Mouse (Mus musculus): ENCODE measurements around the gene Zfp873.
"Not testable (repeated sequence)": the region's sequence is repeated elsewhere in the genome, so short reads cannot be mapped to it uniquely, and the experiment has no call there.

Zfp873 gene

DNA sequence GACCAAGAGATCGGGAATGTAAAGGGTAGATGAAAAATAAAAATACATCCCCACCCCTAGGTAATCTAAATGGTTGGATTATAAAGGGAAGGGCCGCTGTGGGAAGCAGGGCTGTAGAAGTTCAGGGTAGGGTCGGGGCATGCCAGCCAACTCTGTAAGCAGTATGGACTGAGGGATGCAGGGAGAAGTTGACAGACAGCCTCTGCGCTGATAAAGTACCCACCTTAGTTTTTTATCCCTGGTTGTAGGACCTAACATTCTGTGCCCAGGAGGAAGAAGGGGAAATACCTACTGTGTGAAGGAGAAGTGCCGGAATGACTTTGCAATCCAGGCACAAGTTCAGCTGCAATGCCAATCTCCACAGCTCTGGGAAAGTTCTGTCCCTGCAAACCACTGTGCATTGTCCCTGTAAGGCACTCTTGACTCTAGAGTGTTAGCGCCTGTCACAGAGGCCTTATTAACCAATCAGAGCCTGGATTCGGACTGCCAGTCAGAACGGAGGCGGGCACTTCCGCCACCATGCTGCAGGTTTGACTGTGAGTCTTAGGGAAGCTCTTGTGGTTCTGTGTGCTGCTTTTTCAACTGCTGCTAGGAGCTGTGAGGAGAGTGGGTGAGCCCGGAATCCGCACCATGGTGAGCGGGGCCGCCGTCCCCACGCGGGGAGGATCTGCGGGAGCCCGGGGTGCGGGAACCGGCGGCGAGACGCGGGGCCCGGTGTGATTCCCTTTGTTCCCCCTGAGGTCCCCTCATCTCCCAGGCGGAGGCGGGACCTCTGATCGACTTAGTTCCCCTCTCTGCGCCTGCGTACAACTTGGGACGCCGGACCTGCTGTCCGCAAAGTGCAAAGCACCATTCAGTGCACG, at the start of gene Zfp873:
Gene Zfp873, plus strand, starts transcription at position 527 of the 863 bp plus-strand sequence.
- peak; percentile 91 to 92 for DNase-seq (ENCODE audit: low spot score in 2 of 2)

DNA sequence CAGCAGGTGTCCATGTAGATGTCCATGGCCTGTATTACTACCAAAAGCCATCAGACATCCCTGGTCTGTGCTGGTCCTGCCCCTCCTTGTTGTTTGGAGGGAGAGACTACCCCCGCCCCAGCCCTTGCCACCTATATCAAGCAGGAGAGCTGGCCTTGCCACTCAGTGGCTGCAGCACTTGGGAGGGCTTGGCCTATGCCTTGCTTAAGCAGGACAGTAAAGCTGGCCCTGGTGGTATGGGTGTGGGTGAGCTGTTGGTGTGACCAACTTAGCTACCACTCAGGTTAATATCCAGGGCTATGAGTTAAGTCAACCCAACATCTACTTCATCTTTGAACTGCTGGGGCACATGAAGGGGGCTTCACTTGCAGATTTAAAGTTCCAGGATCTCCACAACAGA, 44.7 kb upstream of the Zfp873 start:
- DNase-seq (ENCODE audit: low spot score in 2 of 2): not testable (repeated sequence)

DNA sequence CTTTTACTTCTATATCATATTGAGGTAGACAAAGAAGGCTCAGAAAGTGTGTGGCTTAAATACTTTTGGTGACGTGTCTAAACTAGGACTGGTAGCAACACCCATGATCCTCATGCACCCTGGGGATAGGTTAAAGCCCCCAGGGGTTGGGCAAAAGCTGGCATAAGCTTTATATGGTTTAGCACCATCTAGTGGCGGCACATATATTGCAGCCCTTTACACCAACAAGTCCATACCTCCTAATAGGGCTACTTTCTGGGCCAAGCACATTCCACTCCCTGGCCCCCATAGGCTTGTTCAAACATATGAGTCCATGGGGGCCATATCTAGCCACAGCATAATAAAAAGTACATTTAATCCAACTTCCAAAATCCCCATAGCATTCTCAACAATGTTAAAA, 43.1 kb upstream of the Zfp873 start:
- DNase-seq (ENCODE audit: low spot score in 2 of 2): peak; percentile 36 to 68

GRCm38 (mm10) chr10:82042191-82042590, 5.7 kb upstream of the Zfp873 start:
- DNase-seq (ENCODE audit: low spot score in 2 of 2): no peak

- no peak for DNase-seq (ENCODE audit: low spot score in 2 of 2)
These were observed 1.3 kb upstream of the Zfp873 start for GRCm38 (mm10) chr10:82046603-82047002.

DNA sequence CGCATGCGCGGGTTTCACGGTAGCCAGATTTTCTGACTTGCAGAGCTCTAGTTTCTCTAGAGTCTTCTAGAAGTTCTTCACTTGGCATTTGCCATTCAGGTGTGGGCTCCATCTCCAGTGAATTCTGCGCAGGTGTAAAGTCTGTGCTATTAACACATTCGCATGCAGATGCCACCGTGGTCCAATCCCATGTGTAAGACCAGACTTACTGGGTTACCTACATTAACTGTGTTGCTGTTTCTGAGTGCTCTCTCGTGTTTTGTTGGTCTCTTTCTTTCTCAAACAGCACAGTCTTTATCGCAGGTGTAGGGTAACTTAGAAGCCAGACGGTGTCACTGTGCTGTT, 509 bp downstream of the Zfp873 start:
- not testable (repeated sequence) for DNase-seq (ENCODE audit: low spot score in 2 of 2)

DNA sequence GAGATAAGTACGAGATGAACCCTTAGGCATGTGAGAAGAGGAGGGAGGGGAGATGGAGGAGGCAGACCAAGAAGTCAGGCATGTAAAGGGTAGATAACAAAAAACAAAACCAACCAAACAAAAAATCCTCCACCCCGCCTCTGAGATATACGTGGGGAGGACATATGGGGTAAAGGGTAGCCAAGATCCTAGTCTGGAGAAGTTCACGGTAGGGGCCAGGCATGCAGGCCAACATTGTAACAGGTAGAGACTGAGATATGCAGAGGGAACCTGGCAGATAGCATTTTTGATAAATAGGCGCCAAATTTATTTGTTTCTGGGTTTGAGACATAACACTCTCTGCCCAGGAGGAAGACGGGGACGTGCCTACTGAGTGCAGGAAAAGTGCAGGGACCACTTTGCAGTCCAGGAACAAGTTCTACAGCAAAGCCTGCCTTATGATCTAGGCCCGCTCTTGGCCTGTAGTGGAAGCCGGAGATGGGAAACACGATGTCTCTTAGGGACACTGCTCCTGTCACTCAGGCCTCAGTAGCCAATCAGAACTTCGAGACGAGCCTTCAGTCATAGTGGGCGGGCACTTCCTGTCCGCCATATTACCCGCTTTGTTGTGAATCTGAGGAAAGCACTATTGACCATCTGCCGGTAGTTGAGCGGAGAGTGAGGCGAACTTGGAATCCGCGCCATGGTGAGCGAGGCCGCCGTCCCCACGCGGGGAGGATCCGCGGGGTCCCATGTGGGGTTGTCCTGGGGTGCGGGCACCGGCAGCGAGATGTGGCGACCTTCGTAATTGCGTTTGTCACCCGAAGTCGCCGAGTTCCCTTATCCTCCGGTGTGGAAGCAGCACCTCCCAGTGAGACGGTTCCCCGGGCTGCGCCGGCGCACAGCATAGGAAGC, 35.1 kb downstream of the Zfp873 start, which contains the start of gene BC024063:
Gene BC024063, plus strand, starts transcription at position 626 of the 894 bp plus-strand sequence.
- peak; percentile 42 to 47 for DNase-seq (ENCODE audit: low spot score in 2 of 2)

- DNase-seq (ENCODE audit: low spot score in 2 of 2): not testable (repeated sequence)
These were observed 35.7 kb downstream of the Zfp873 start for GRCm38 (mm10) chr10:82083622-82083971.
